Mouse (Mus musculus) MEL (cell line): Measurements from ENCODE around the gene Cpxm2. TPM values are rescaled to one million over a fixed set of nuclear protein-coding genes. Genes with fewer than 3 reads are reported as not detected.

Experiments used
- DNase-seq: peaks from one replicate; pipeline ENCODE4 v3.0.0; 2011; ENCODE audit warnings: low read depth, low spot score
- H3K27ac ChIP-seq: 2 replicates; pipeline ENCODE4 v1.5.1; 2012; ENCODE audit warnings: low read depth, mild to moderate bottlenecking, control low read depth, low read length, moderate library complexity; ENCODE audit not compliant: control insufficient read depth
- H3K27me3 ChIP-seq, 2 experiments: fragments of 150-350 bp in 1 of 2; sonication (generic) in 1 of 2; 2 replicates each; pipeline ENCODE4 v1.6.1; 2012; ENCODE audit warnings: low read length in 2 of 2, mild to moderate bottlenecking in 2 of 2, improper control_type of control experiment in 1 of 2, moderate library complexity in 1 of 2; ENCODE audit not compliant: insufficient read depth in 2 of 2, control insufficient read depth in 1 of 2
- H3K36me3 ChIP-seq, 2 experiments: 2 replicates each; pipeline ENCODE4 v1.6.1; 2012 to 2014; ENCODE audit warnings: low read length in 2 of 2, improper control_type of control experiment in 1 of 2, inconsistent platforms in 1 of 2, mild to moderate bottlenecking in 1 of 2; ENCODE audit not compliant: insufficient read depth in 2 of 2, control insufficient read depth in 1 of 2
- H3K4me1 ChIP-seq, 2 experiments: fragments of 150-350 bp in 1 of 2; sonication (generic) in 1 of 2; 2 replicates each; pipeline ENCODE4 v1.6.1; 2012; ENCODE audit warnings: low read length in 2 of 2, improper control_type of control experiment in 1 of 2, mild to moderate bottlenecking in 1 of 2; ENCODE audit not compliant: insufficient read depth in 2 of 2, control insufficient read depth in 1 of 2
- H3K4me3 ChIP-seq, 2 experiments: fragments of 150-350 bp in 1 of 2; sonication (generic) in 1 of 2; 2 replicates each; pipeline ENCODE4 v1.5.1; 2012; ENCODE audit warnings: low read depth in 2 of 2, low read length in 2 of 2, mild to moderate bottlenecking in 2 of 2, moderate library complexity in 2 of 2, control low read depth in 1 of 2, improper control_type of control experiment in 1 of 2; ENCODE audit not compliant: control insufficient read depth in 1 of 2, insufficient read depth in 1 of 2
- H3K79me2 ChIP-seq: 2 replicates; pipeline ENCODE4 v1.6.1; 2012; ENCODE audit warnings: mild to moderate bottlenecking, low read length, moderate library complexity; ENCODE audit not compliant: control insufficient read depth, poor library complexity, insufficient read depth
- H3K9ac ChIP-seq: 2 replicates; pipeline ENCODE4 v1.6.1; 2012; ENCODE audit warnings: low read depth, mild to moderate bottlenecking, control low read depth, low read length, moderate library complexity; ENCODE audit not compliant: control insufficient read depth, poor library complexity, severe bottlenecking
- H3K9me3 ChIP-seq: fragments of 150-350 bp; sonication (generic); replicated peaks from 2 replicates; pipeline ENCODE4 v1.6.1; 2012; ENCODE audit warnings: mild to moderate bottlenecking, low read length, improper control_type of control experiment, moderate library complexity; ENCODE audit not compliant: insufficient read depth
- CHD2 ChIP-seq: IDR thresholded peaks from 2 replicates; pipeline ENCODE4 v1.6.1; 2011; ENCODE audit warnings: low read length, improper control_type of control experiment
- CTCF ChIP-seq, 3 experiments: IDR thresholded peaks in 2 of 3; conservative IDR thresholded peaks in 1 of 3; 2 replicates each; pipeline ENCODE4 v1.5.1; 2011 to 2012; ENCODE audit warnings: low read length in 3 of 3, low read depth in 2 of 3, mild to moderate bottlenecking in 2 of 3, improper control_type of control experiment in 1 of 3, inconsistent platforms in 1 of 3, mixed read lengths in 1 of 3, moderate library complexity in 1 of 3; ENCODE audit not compliant: control insufficient read depth in 1 of 3, insufficient read depth in 1 of 3, poor library complexity in 1 of 3, severe bottlenecking in 1 of 3
- E2F4 ChIP-seq: IDR thresholded peaks from 2 replicates; pipeline ENCODE4 v1.6.1; 2011; ENCODE audit warnings: low read depth, low read length, improper control_type of control experiment, borderline replicate concordance
- ELF1 ChIP-seq: IDR thresholded peaks from 2 replicates; pipeline ENCODE4 v1.6.1; 2014; ENCODE audit warnings: low read depth, mild to moderate bottlenecking, inconsistent platforms, low read length, improper control_type of control experiment, moderate library complexity
- ETS1 ChIP-seq: IDR thresholded peaks from 2 replicates; pipeline ENCODE4 v1.6.1; 2012; ENCODE audit warnings: low read depth, mild to moderate bottlenecking, inconsistent platforms, low read length, improper control_type of control experiment, moderate library complexity
- HCFC1 ChIP-seq: IDR thresholded peaks from 2 replicates; pipeline ENCODE4 v1.6.1; 2012; ENCODE audit warnings: low read depth, mild to moderate bottlenecking, inconsistent platforms, low read length, improper control_type of control experiment, moderate library complexity
- JUND ChIP-seq: IDR thresholded peaks from 2 replicates; pipeline ENCODE4 v1.6.1; 2011; ENCODE audit warnings: low read depth, mild to moderate bottlenecking, improper control_type of control experiment, low read length
- KAT2A ChIP-seq: conservative IDR thresholded peaks from 2 replicates; pipeline ENCODE4 v1.6.1; 2012; ENCODE audit warnings: low read depth, low read length, improper control_type of control experiment, inconsistent platforms
- MXI1 ChIP-seq: IDR thresholded peaks from 2 replicates; pipeline ENCODE4 v1.6.1; 2011; ENCODE audit warnings: mild to moderate bottlenecking, low read depth, low read length, improper control_type of control experiment
- MYB ChIP-seq: IDR thresholded peaks from 2 replicates; pipeline ENCODE4 v1.6.1; 2011; ENCODE audit warnings: mild to moderate bottlenecking, low read depth, low read length, improper control_type of control experiment
- NELFE ChIP-seq: IDR thresholded peaks from 2 replicates; pipeline ENCODE4 v1.6.1; 2011; ENCODE audit warnings: low read depth, low read length, improper control_type of control experiment
- NRF1 ChIP-seq: IDR thresholded peaks from 2 replicates; pipeline ENCODE4 v1.6.1; 2014; ENCODE audit warnings: low read depth, mild to moderate bottlenecking, inconsistent platforms, low read length, improper control_type of control experiment, moderate library complexity; ENCODE audit not compliant: poor library complexity, insufficient read depth, severe bottlenecking
- POLR2AphosphoS2 ChIP-seq: IDR thresholded peaks from 2 replicates; pipeline ENCODE4 v1.6.1; 2011; ENCODE audit warnings: low read length, improper control_type of control experiment
- RAD21 ChIP-seq: IDR thresholded peaks from 2 replicates; pipeline ENCODE4 v1.6.1; 2011; ENCODE audit warnings: mild to moderate bottlenecking, low read depth, low read length, improper control_type of control experiment
- TAL1 ChIP-seq: IDR thresholded peaks from 2 replicates; pipeline ENCODE4 v1.6.1; 2012; ENCODE audit warnings: mild to moderate bottlenecking, inconsistent platforms, low read length, moderate library complexity, mixed read lengths
- TBP ChIP-seq: IDR thresholded peaks from 2 replicates; pipeline ENCODE4 v1.8.0; 2011; ENCODE audit warnings: low read depth, low read length, improper control_type of control experiment
- ZKSCAN1 ChIP-seq: IDR thresholded peaks from 2 replicates; pipeline ENCODE4 v1.6.1; 2012; ENCODE audit warnings: low read depth, mild to moderate bottlenecking, inconsistent platforms, low read length, improper control_type of control experiment, moderate library complexity
- ZMIZ1 ChIP-seq: IDR thresholded peaks from 2 replicates; pipeline ENCODE4 v1.6.1; 2012; ENCODE audit warnings: low read depth, mild to moderate bottlenecking, inconsistent platforms, low read length, improper control_type of control experiment, moderate library complexity
- polyA plus RNA-seq, 2 experiments: library from polyadenylated mRNA; stranded (reverse) in 1 of 2; unstranded in 1 of 2; fragments of >175 nt in 1 of 2; fragments of >200 nt in 1 of 2; gene quantifications; 2 replicates each; pipeline versions ENCODE4 v1.2.1 to v1.2.4; 2012; ENCODE audit warnings: low replicate concordance in 2 of 2, low read depth in 1 of 2; ENCODE audit not compliant: insufficient read length in 2 of 2, insufficient read depth in 1 of 2, missing spikeins in 1 of 2
- total RNA-seq: library from RNA; depleted of rRNA; stranded (reverse); fragments of 300-350 nt; gene quantifications from 2 replicates; pipeline ENCODE4 v1.2.3, GENCODE M21; 2012

Gene Cpxm2
- total and polyA plus RNA-seq, 3 experiments, result not detected

DNA sequence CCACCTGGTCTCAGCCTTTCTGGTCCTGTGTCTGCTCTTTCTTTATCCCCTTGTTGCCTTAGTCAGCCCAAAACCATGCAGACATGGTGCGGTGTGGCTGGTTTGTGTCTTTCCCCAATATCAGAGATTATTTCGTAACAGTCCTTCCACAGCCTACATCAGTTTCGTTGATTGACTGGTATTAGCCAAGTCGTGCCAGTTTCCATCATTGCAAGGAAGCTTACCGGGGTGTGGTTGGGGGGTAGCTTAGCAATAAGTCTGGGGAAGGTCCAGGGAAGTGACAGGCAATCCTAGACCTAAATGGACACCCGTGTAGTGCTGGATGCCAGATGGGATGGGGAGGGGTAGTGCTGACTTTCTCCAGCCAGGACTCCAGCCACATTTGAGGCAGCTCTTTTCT is 128.9 kb downstream of the Cpxm2 start:
- H3K4me1 ChIP-seq, result no peaks in the 10 kb centered on the region
- no peaks in the 10 kb centered on the region for H3K9me3 ChIP-seq
- H3K27me3 ChIP-seq, result no peaks in the 10 kb centered on the region
- H3K9ac ChIP-seq, result no peak overlapping the region
- H3K36me3 ChIP-seq, result no peaks in the 10 kb centered on the region
- DNase-seq, result no peak
- no peak overlapping the region for H3K4me3 ChIP-seq
- TF ChIP-seq MYB, result no peak
- no peak for TF ChIP-seq MXI1
- no peak for TF ChIP-seq NRF1
- no peak for TF ChIP-seq ETS1
- TF ChIP-seq, all 39 proteins: peak for 0
- no peak overlapping the region for H3K27ac ChIP-seq
- no peaks in the 10 kb centered on the region for H3K79me2 ChIP-seq

DNA sequence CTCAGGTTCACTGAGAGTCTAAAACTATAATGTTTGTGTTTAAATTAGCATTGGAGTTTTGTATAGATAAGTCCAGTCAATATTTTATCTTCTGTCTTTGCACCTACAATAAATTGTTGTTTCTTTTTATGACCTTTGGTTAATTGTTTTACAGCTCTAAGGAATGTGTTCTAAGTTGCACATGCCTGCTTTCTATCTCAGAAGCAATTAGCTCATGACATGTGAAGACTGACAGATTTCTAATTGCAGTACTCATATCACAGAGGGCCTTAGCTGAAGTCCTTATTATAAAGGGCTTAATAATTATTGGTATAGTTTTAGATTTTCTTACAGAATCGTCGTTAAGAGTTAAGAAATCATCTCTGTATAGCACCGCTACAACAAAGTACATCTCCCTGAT is 138.6 kb downstream of the Cpxm2 start:
- H3K4me1 ChIP-seq, result no peaks in the 10 kb centered on the region
- no peak overlapping the region for H3K27ac ChIP-seq
- H3K9ac ChIP-seq, result no peak overlapping the region
- TF ChIP-seq ETS1 (no peak), E2F4 (no peak), ZMIZ1 (no peak), RAD21 (no peak), KAT2A (no peak), HCFC1 (no peak), TBP (no peak), NRF1 (no peak)
- H3K79me2 ChIP-seq, result no peaks in the 10 kb centered on the region
- H3K9me3 ChIP-seq, result no peaks in the 10 kb centered on the region
- H3K4me3 ChIP-seq, result no peak overlapping the region
- DNase-seq, result no peak
- H3K27me3 ChIP-seq, result no peaks in the 10 kb centered on the region
- no peaks in the 10 kb centered on the region for H3K36me3 ChIP-seq

DNA sequence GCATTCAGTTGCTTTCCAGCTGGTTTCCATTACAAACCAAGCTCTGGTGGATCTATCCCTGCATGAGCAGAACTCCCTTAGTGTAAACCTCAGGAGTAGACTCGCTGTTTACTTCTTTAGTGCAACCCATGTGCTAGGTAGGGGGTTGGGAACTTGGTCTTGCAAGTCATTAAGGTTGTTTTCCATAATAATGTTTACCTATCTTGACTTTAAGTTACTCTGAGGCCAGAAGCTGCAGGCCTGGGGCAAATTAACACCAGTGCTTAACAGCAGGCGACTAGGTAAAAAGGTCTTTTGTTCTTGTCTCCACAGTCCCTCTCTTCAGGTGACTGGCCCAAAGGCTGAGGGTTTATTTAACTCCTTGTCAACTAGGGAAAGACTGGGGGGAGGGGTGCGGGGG is 139.3 kb downstream of the Cpxm2 start:
- no peak overlapping the region for H3K9ac ChIP-seq
- TF ChIP-seq E2F4 (no peak), NRF1 (no peak), JUND (no peak), ZKSCAN1 (no peak), MYB (no peak), CTCF (IDR thresholded peaks at IDR 0.05 in 2 of 3, conservative IDR thresholded peaks at IDR 0.05 in 1 of 3; ENCODE audit: control insufficient read depth in 1 of 3, insufficient read depth in 1 of 3, low read depth in 2 of 3, low read length in 3 of 3, poor library complexity in 1 of 3, severe bottlenecking in 1 of 3) (no peak), TAL1 (no peak), ELF1 (no peak), CHD2 (no peak), ETS1 (no peak), HCFC1 (no peak), POLR2AphosphoS2 (no peak), NELFE (no peak), ZMIZ1 (no peak)
- TF ChIP-seq, all 39 proteins: peak for 0
- H3K9me3 ChIP-seq, result no peaks in the 10 kb centered on the region
- no peak overlapping the region for H3K27ac ChIP-seq
- no peak for DNase-seq
- H3K36me3 ChIP-seq, result no peaks in the 10 kb centered on the region
- no peaks in the 10 kb centered on the region for H3K79me2 ChIP-seq
- no peak overlapping the region for H3K4me3 ChIP-seq
- H3K4me1 ChIP-seq, result no peaks in the 10 kb centered on the region
- no peaks in the 10 kb centered on the region for H3K27me3 ChIP-seq
